Mouse (Mus musculus) stomach, embryonic 14.5 days (tissue): Measurements from ENCODE around the gene 1700019A02Rik. TPM values are rescaled to one million over a fixed set of nuclear protein-coding genes. Genes with fewer than 3 reads are reported as not detected.

Source experiments
- ATAC-seq: fragments of 200-750 bp; cut with Nextera tagmentation; 2 replicates; pipeline ENCODE4 v1.8.0; 2017; ENCODE audit warnings: low read depth, moderate TSS enrichment; ENCODE audit not compliant: insufficient number of reproducible peaks, insufficient read depth, low FRiP score
- H3K27ac ChIP-seq: fragments of 300-500 bp; sonication (generic); 2 replicates; pipeline ENCODE4 v1.5.1; 2014; ENCODE audit warnings: mild to moderate bottlenecking, low read length, moderate library complexity, mixed read lengths
- H3K27me3 ChIP-seq: fragments of 300-500 bp; sonication (generic); 2 replicates; pipeline ENCODE4 v1.6.1; 2014; ENCODE audit warnings: low read length, control low read depth, mixed read lengths; ENCODE audit not compliant: control insufficient read depth, insufficient read depth
- H3K36me3 ChIP-seq: fragments of 300-500 bp; sonication (generic); 2 replicates; pipeline ENCODE4 v1.6.1; 2014; ENCODE audit warnings: mild to moderate bottlenecking, control low read depth, low read length, moderate library complexity, mixed read lengths; ENCODE audit not compliant: control insufficient read depth, insufficient read depth
- H3K4me1 ChIP-seq: fragments of 300-500 bp; sonication (generic); 2 replicates; pipeline ENCODE4 v1.6.1; 2014; ENCODE audit warnings: low read length, control low read depth, mixed read lengths; ENCODE audit not compliant: control insufficient read depth, insufficient read depth
- H3K4me2 ChIP-seq: fragments of 300-500 bp; sonication (generic); replicated peaks from 2 replicates; pipeline ENCODE4 v1.6.1; 2014; ENCODE audit warnings: low read depth, low read length, control low read depth
- H3K4me3 ChIP-seq: fragments of 300-500 bp; sonication (generic); 2 replicates; pipeline ENCODE4 v1.5.1; 2014; ENCODE audit warnings: low read depth, low read length, control low read depth
- H3K9ac ChIP-seq: fragments of 300-500 bp; sonication (generic); replicated peaks from 2 replicates; pipeline ENCODE4 v1.6.1; 2014; ENCODE audit warnings: low read depth, mild to moderate bottlenecking, control low read depth, low read length, moderate library complexity, mixed read lengths
- H3K9me3 ChIP-seq: fragments of 300-500 bp; sonication (generic); 2 replicates; pipeline ENCODE4 v1.6.1; 2016; ENCODE audit warnings: low read depth, low read length, control low read depth; ENCODE audit not compliant: control insufficient read depth
- WGBS: fragments of 180-500 bp; shearing (Covaris S2); extraction: QIAGEN DNeasy Blood & Tissue Kit; methylation state at CpG from one replicate; pipeline ENCODE4 v1.1.7; 2014; 5-methylcytosine and 5-hydroxymethylcytosine counted together
- polyA plus RNA-seq: library from polyadenylated mRNA; unstranded; fragments of >200 nt; fragmentation: Nextera tagmentation; extraction: Ambion mirVana; gene quantifications from 2 replicates; pipeline ENCODE4 v1.2.1, GENCODE M21; 2014

The 1700019A02Rik gene
- polyA plus RNA-seq = not detected in 2 replicates

DNA sequence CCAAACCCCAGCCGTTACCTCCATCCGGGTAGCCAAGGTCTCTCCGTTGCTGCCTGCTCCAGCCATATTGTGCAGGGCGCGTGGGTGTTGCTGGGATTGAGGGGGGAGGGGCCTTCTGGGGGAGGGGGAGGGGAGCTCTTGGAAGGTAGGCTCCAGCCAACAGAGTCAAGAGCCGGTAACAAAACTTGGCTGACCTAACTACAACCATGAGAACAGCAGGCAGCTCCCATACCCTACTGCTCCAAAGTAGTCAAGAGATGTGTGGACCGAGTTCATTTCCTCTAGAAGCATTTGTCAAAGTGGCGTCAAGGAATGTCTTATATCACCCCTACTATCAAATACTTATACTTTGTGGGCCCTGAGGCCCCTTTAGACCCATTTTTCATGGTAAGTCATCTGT, at the start of gene 1700019A02Rik:
TSS of gene 1700019A02Rik (minus strand) at position 101 of the 400 bp plus-strand sequence.
- H3K4me2 ChIP-seq = no peak within 1 kb of the TSS
- H3K9ac ChIP-seq = no peak within 1 kb of the TSS
- H3K4me3 ChIP-seq = no peak within 1 kb of the TSS
- WGBS = 92% methylated on average over 8 of the region's 8 CpGs
- no peaks in the 10 kb centered on the region for H3K36me3 ChIP-seq
- H3K9me3 ChIP-seq = no peaks in the 10 kb centered on the region
- no peak within 1 kb of the TSS for H3K27ac ChIP-seq
- no peaks in the 10 kb centered on the region for H3K27me3 ChIP-seq
- H3K4me1 ChIP-seq = no peaks in the 10 kb centered on the region
- no peak for ATAC-seq

DNA sequence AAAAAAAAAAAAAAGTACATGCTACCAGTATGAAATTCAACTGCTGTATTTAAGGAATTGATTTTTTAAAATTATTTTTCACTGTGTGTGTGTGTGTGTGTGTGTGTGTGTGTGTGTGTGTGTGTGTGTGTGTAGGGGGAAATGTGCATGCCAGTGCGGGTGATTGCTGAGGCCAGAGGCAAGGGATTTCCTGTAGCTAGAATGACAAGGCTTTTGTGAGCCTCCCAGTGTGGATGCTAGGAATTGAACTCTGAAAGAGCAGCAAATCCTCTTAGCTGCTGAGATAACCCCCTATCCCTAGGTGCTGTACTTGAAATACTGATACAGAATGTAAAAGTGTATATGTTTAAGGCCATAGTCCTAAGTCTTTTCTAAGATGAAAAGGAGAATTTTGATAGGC, 38.6 kb upstream of the 1700019A02Rik start:
- WGBS = 73% methylated on average over 1 of the region's 1 CpGs
- H3K27ac ChIP-seq = no peak overlapping the region

GRCm38 (mm10) chr1:53225616-53226015, 38.2 kb upstream of the 1700019A02Rik start:
- no peak overlapping the region for H3K4me2 ChIP-seq
- no peak overlapping the region for H3K27ac ChIP-seq
- no peaks in the 10 kb centered on the region for H3K9me3 ChIP-seq
- no peaks in the 10 kb centered on the region for H3K4me1 ChIP-seq
- no peaks in the 10 kb centered on the region for H3K27me3 ChIP-seq
- no peaks in the 10 kb centered on the region for H3K36me3 ChIP-seq
- no peak overlapping the region for H3K9ac ChIP-seq
- no peak overlapping the region for H3K4me3 ChIP-seq
- no peak for ATAC-seq
- WGBS = 77% methylated on average over 3 of the region's 3 CpGs

More for the DNA sequence above, 38.6 kb upstream of the 1700019A02Rik start:
- H3K4me1 ChIP-seq = no peaks in the 10 kb centered on the region
- H3K36me3 ChIP-seq = no peaks in the 10 kb centered on the region
- no peak overlapping the region for H3K4me2 ChIP-seq
- no peak for ATAC-seq
- H3K4me3 ChIP-seq = no peak overlapping the region
- no peaks in the 10 kb centered on the region for H3K27me3 ChIP-seq
- H3K9me3 ChIP-seq = no peaks in the 10 kb centered on the region
- H3K9ac ChIP-seq = no peak overlapping the region

DNA sequence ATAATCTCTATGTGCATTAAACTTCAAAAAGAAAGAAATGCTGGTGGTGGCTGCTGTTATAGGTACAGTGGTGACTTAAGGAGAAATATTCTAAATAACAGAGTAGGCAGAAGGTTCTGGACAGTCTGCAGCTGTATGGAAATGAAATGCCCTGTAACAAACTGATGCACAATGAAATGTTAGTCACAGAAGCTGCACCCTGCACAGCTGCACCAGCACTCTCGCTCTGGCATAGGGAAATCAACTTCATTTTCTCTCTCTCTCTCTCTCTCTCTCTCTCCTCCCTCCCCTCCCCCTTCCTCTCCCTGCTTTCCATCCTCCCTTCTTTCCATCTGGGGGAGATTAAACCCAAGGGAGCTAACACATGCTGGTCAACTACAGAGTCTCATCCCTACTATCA, 37.3 kb upstream of the 1700019A02Rik start:
- Histone ChIP-seq H3K36me3 (no peaks in the 10 kb centered on the region), H3K4me3 (no peak overlapping the region), H3K9ac (no peak overlapping the region), H3K9me3 (no peaks in the 10 kb centered on the region), H3K4me1 (no peaks in the 10 kb centered on the region), H3K27ac (no peak overlapping the region), H3K27me3 (no peaks in the 10 kb centered on the region), H3K4me2 (no peak overlapping the region)
- 83% methylated on average over 1 of the region's 1 CpGs for whole genome bisulfite sequencing
- no peak for ATAC-seq

DNA sequence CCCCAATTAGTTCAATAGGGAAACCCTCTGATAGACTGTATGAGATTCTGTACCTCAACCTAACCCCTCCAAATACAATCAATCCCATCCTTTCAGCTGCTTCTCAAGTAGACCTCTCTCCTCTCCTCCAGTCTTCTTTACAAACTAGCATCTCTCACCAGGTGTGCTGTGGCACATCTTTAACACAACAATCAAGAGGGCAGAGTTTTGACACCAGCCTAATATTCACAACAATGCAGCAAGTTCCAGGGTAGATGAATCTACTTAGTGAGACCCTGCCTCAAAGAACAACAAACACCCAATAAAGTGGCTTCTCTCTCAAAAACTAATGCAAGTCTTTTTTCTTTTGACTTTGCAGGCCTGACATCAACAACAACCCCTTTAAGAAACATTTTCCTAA, 22.7 kb upstream of the 1700019A02Rik start:
- H3K36me3 ChIP-seq = no peaks in the 10 kb centered on the region
- no peak overlapping the region for H3K4me3 ChIP-seq
- H3K27me3 ChIP-seq = no peaks in the 10 kb centered on the region
- ATAC-seq = no peak
- H3K4me1 ChIP-seq = no peaks in the 10 kb centered on the region
- H3K9ac ChIP-seq = no peak overlapping the region
- no peak overlapping the region for H3K27ac ChIP-seq
- H3K4me2 ChIP-seq = no peak overlapping the region
- no peaks in the 10 kb centered on the region for H3K9me3 ChIP-seq

- H3K36me3 ChIP-seq = no peaks in the 10 kb centered on the region
- H3K27ac ChIP-seq = no peak overlapping the region
- no peak overlapping the region for H3K4me3 ChIP-seq
- 56% methylated on average over 2 of the region's 2 CpGs for WGBS
- no peaks in the 10 kb centered on the region for H3K4me1 ChIP-seq
- no peak overlapping the region for H3K9ac ChIP-seq
- no peak overlapping the region for H3K4me2 ChIP-seq
- ATAC-seq = no peak
- H3K9me3 ChIP-seq = no peaks in the 10 kb centered on the region
- H3K27me3 ChIP-seq = no peaks in the 10 kb centered on the region
Measured at GRCm38 (mm10) chr1:53203902-53204301, 16.5 kb upstream of the 1700019A02Rik start.

GRCm38 (mm10) chr1:53201630-53202199, 14.3 kb upstream of the 1700019A02Rik start:
- H3K36me3 ChIP-seq = no peaks in the 10 kb centered on the region
- no peak overlapping the region for H3K4me2 ChIP-seq
- H3K27me3 ChIP-seq = no peaks in the 10 kb centered on the region
- no peak overlapping the region for H3K27ac ChIP-seq
- no peaks in the 10 kb centered on the region for H3K4me1 ChIP-seq
- no peaks in the 10 kb centered on the region for H3K9me3 ChIP-seq
- ATAC-seq = no peak
- no peak overlapping the region for H3K4me3 ChIP-seq
- no peak overlapping the region for H3K9ac ChIP-seq
- WGBS = 51% methylated on average over 2 of the region's 2 CpGs

- no peak overlapping the region for H3K9ac ChIP-seq
- 79% methylated on average over 3 of the region's 3 CpGs for WGBS
- H3K4me3 ChIP-seq = no peak overlapping the region
- no peaks in the 10 kb centered on the region for H3K9me3 ChIP-seq
- H3K27me3 ChIP-seq = no peaks in the 10 kb centered on the region
- H3K36me3 ChIP-seq = no peaks in the 10 kb centered on the region
- no peak overlapping the region for H3K27ac ChIP-seq
- H3K4me2 ChIP-seq = no peak overlapping the region
- H3K4me1 ChIP-seq = no peaks in the 10 kb centered on the region
- no peak for ATAC-seq
Measured at GRCm38 (mm10) chr1:53194536-53194935, 7.1 kb upstream of the 1700019A02Rik start.

- Histone ChIP-seq H3K4me3 (no peak overlapping the region), H3K9me3 (no peaks in the 10 kb centered on the region), H3K9ac (no peak overlapping the region), H3K36me3 (no peaks in the 10 kb centered on the region), H3K27ac (no peak overlapping the region), H3K4me2 (no peak overlapping the region), H3K4me1 (no peaks in the 10 kb centered on the region), H3K27me3 (no peaks in the 10 kb centered on the region)
- 77% methylated on average over 3 of the region's 3 CpGs for WGBS
- ATAC-seq = no peak
Measured at GRCm38 (mm10) chr1:53191234-53191633, 3.8 kb upstream of the 1700019A02Rik start.
